Mouse (Mus musculus): Measurements from ENCODE around the gene Zfp318. TPM values are rescaled to one million over a fixed set of nuclear protein-coding genes. Genes with fewer than 3 reads are reported as not detected.

Gene Zfp318
- polyA plus RNA-seq, 1 experiment from 2014 or later = 13.0 TPM

DNA sequence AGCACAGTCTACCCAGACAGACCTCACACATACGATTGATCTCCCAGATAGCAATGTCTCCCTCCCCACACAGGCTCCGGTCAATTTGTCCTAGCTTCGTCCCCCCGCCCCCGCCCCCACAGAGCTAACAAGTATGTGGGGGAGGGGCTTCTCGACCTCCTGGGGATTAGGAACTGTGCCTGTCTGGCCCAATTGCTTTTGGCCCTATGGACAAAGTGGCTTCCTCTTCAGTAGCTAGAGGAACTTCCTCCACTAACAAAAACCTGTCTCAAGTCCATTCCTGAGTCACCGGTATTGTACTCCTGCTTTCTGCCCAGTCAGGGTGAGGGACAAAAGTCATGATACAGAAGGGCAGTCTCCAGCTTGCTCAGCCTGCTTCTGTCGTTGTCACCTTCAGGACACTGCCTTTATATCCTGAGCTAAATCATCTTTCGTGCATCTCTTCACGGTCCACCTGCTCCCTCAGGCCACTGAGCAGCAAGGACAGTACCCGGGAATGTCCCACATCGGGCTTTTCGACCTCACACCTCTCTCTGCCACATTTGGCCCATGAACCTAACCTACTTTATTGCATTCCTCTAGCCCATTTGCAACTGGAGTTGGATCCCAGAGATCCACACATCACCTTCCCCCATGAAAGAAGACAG lies 69.9 kb downstream of the Zfp318 start:
- Histone ChIP-seq H3K36me3 (ENCODE audit: control insufficient read depth, insufficient read depth, low read length) (no peaks in the 10 kb centered on the region), H3K4me3 (ENCODE audit: control insufficient read depth in 1 of 2, insufficient read depth in 1 of 2, low read depth in 1 of 2, low read length in 2 of 2) (no peak overlapping the region), H3K27me3 (ENCODE audit: control insufficient read depth, insufficient read depth, low read length) (peaks cover 46% of the 10 kb centered on the region), H3K27ac (replicated peaks in 1 of 2; ENCODE audit: control insufficient read depth in 1 of 2, insufficient read depth in 1 of 2, low read depth in 2 of 2, low read length in 2 of 2) (no peak overlapping the region), H3K9me3 (ENCODE audit: control insufficient read depth, low read length) (no peaks in the 10 kb centered on the region), H3K9ac (ENCODE audit: low read length) (no peak overlapping the region), H3K4me2 (ENCODE audit: low read length) (peak overlapping the region; percentile 88; the same call in 1 of the 2 replicates), H3K4me1 (ENCODE audit: control insufficient read depth in 2 of 2, insufficient read depth in 2 of 2, low read length in 2 of 2) (peaks cover 20 to 32% of the 10 kb centered on the region in 2 experiments)
- 12% methylated on average over 13 of the region's 13 CpGs for WGBS
- no peak for ATAC-seq (ENCODE audit: insufficient number of reproducible peaks, insufficient read depth, low FRiP score, low read depth)

DNA sequence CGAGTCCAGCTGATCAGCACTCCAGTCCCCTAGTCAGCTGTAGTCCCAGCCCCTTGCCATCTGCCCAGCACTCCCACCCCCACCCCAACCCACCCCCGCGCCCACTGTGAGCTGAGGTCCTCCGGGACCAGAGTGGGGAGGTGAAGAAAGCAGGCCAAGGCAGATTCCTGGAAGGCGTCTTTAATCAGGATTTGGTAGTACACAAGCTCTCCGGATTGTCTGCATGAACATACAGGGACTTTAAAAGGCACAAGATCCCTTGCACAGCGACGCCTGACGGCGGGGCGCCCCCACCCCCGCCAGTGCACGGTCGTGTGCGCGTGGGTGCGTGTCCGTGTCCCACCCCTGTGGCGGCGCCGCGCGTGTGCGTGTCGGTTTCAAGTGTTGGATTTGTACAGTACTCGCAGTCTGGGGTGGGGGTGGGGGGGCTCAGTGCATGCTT lies 70.5 kb downstream of the Zfp318 start:
- Histone ChIP-seq H3K4me2 (ENCODE audit: low read length) (peak overlapping the region; percentile 88), H3K36me3 (ENCODE audit: control insufficient read depth, insufficient read depth, low read length) (no peaks in the 10 kb centered on the region), H3K4me1 (ENCODE audit: control insufficient read depth in 2 of 2, insufficient read depth in 2 of 2, low read length in 2 of 2) (peaks cover 25 to 36% of the 10 kb centered on the region in 2 experiments), H3K27ac (replicated peaks in 1 of 2; ENCODE audit: control insufficient read depth in 1 of 2, insufficient read depth in 1 of 2, low read depth in 2 of 2, low read length in 2 of 2) (no peak overlapping the region), H3K9me3 (ENCODE audit: control insufficient read depth, low read length) (no peaks in the 10 kb centered on the region), H3K4me3 (ENCODE audit: control insufficient read depth in 1 of 2, insufficient read depth in 1 of 2, low read depth in 1 of 2, low read length in 2 of 2) (peak overlapping the region; percentile 31 to 49), H3K9ac (ENCODE audit: low read length) (peak overlapping the region; percentile 64; the same call in 1 of the 2 replicates), H3K27me3 (ENCODE audit: control insufficient read depth, insufficient read depth, low read length) (peaks cover 43% of the 10 kb centered on the region)
- WGBS = 1% methylated on average over 26 of the region's 26 CpGs
- no peak for ATAC-seq (ENCODE audit: insufficient number of reproducible peaks, insufficient read depth, low FRiP score, low read depth)

- Histone ChIP-seq H3K4me1 (ENCODE audit: control insufficient read depth in 2 of 2, insufficient read depth in 2 of 2, low read length in 2 of 2) (peaks cover 30 to 38% of the 10 kb centered on the region in 2 experiments), H3K9ac (ENCODE audit: low read length) (peak overlapping the region; percentile 64), H3K27ac (replicated peaks in 1 of 2; ENCODE audit: control insufficient read depth in 1 of 2, insufficient read depth in 1 of 2, low read depth in 2 of 2, low read length in 2 of 2) (no peak overlapping the region), H3K4me3 (ENCODE audit: control insufficient read depth in 1 of 2, insufficient read depth in 1 of 2, low read depth in 1 of 2, low read length in 2 of 2) (peak overlapping the region; percentile 31 to 49; a peak in 3 of 4 replicates), H3K9me3 (ENCODE audit: control insufficient read depth, low read length) (no peaks in the 10 kb centered on the region), H3K36me3 (ENCODE audit: control insufficient read depth, insufficient read depth, low read length) (no peaks in the 10 kb centered on the region), H3K4me2 (ENCODE audit: low read length) (peak overlapping the region; percentile 88), H3K27me3 (ENCODE audit: control insufficient read depth, insufficient read depth, low read length) (peaks cover 43% of the 10 kb centered on the region)
- 3% methylated on average over 9 of the region's 9 CpGs for WGBS
- no peak for ATAC-seq (ENCODE audit: insufficient number of reproducible peaks, insufficient read depth, low FRiP score, low read depth)
These were observed 71.0 kb downstream of the Zfp318 start for GRCm38 (mm10) chr17:46454539-46454938.

GRCm38 (mm10) chr17:46455110-46455691 lies 71.7 kb downstream of the Zfp318 start:
- peaks cover 32 to 38% of the 10 kb centered on the region in 2 experiments for H3K4me1 ChIP-seq (ENCODE audit: control insufficient read depth in 2 of 2, insufficient read depth in 2 of 2, low read length in 2 of 2)
- H3K27ac ChIP-seq (replicated peaks in 1 of 2; ENCODE audit: control insufficient read depth in 1 of 2, insufficient read depth in 1 of 2, low read depth in 2 of 2, low read length in 2 of 2) = no peak overlapping the region
- ATAC-seq (ENCODE audit: insufficient number of reproducible peaks, insufficient read depth, low FRiP score, low read depth) = no peak
- no peaks in the 10 kb centered on the region for H3K36me3 ChIP-seq (ENCODE audit: control insufficient read depth, insufficient read depth, low read length)
- H3K27me3 ChIP-seq (ENCODE audit: control insufficient read depth, insufficient read depth, low read length) = peaks cover 48% of the 10 kb centered on the region
- H3K9me3 ChIP-seq (ENCODE audit: control insufficient read depth, low read length) = no peaks in the 10 kb centered on the region
- WGBS = 1% methylated on average over 32 of the region's 33 CpGs
- H3K4me2 ChIP-seq (ENCODE audit: low read length) = peak overlapping the region; percentile 88
- peak overlapping the region; percentile 64 for H3K9ac ChIP-seq (ENCODE audit: low read length)
- H3K4me3 ChIP-seq (ENCODE audit: control insufficient read depth in 1 of 2, insufficient read depth in 1 of 2, low read depth in 1 of 2, low read length in 2 of 2) = peak overlapping the region; percentile 40 to 49

- Histone ChIP-seq H3K27me3 (ENCODE audit: control insufficient read depth, insufficient read depth, low read length) (peaks cover 53% of the 10 kb centered on the region), H3K9me3 (ENCODE audit: control insufficient read depth, low read length) (no peaks in the 10 kb centered on the region), H3K4me1 (ENCODE audit: control insufficient read depth in 2 of 2, insufficient read depth in 2 of 2, low read length in 2 of 2) (peaks cover 45 to 56% of the 10 kb centered on the region in 2 experiments), H3K27ac (replicated peaks in 1 of 2; ENCODE audit: control insufficient read depth in 1 of 2, insufficient read depth in 1 of 2, low read depth in 2 of 2, low read length in 2 of 2) (peak overlapping the region; percentile 11 to 66), H3K9ac (ENCODE audit: low read length) (no peak overlapping the region), H3K4me2 (ENCODE audit: low read length) (peak overlapping the region; percentile 34), H3K36me3 (ENCODE audit: control insufficient read depth, insufficient read depth, low read length) (no peaks in the 10 kb centered on the region), H3K4me3 (ENCODE audit: control insufficient read depth in 1 of 2, insufficient read depth in 1 of 2, low read depth in 1 of 2, low read length in 2 of 2) (no peak overlapping the region)
- 14% methylated on average over 10 of the region's 10 CpGs for WGBS
- no peak for ATAC-seq (ENCODE audit: insufficient number of reproducible peaks, insufficient read depth, low FRiP score, low read depth)
These were observed 74.3 kb downstream of the Zfp318 start for GRCm38 (mm10) chr17:46457791-46458190.

- peaks cover 48% of the 10 kb centered on the region for H3K27me3 ChIP-seq (ENCODE audit: control insufficient read depth, insufficient read depth, low read length)
- peak; percentile 40 for ATAC-seq (ENCODE audit: insufficient number of reproducible peaks, insufficient read depth, low FRiP score, low read depth)
- H3K9ac ChIP-seq (ENCODE audit: low read length) = no peak overlapping the region
- no peaks in the 10 kb centered on the region for H3K9me3 ChIP-seq (ENCODE audit: control insufficient read depth, low read length)
- H3K36me3 ChIP-seq (ENCODE audit: control insufficient read depth, insufficient read depth, low read length) = no peaks in the 10 kb centered on the region
- peaks cover 43 to 56% of the 10 kb centered on the region in 2 experiments for H3K4me1 ChIP-seq (ENCODE audit: control insufficient read depth in 2 of 2, insufficient read depth in 2 of 2, low read length in 2 of 2)
- no peak overlapping the region for H3K4me3 ChIP-seq (ENCODE audit: control insufficient read depth in 1 of 2, insufficient read depth in 1 of 2, low read depth in 1 of 2, low read length in 2 of 2)
- 9% methylated on average over 3 of the region's 3 CpGs for WGBS
- H3K27ac ChIP-seq (replicated peaks in 1 of 2; ENCODE audit: control insufficient read depth in 1 of 2, insufficient read depth in 1 of 2, low read depth in 2 of 2, low read length in 2 of 2) = peak overlapping the region; percentile 50 to 66
- H3K4me2 ChIP-seq (ENCODE audit: low read length) = peak overlapping the region; percentile 34
These were observed 74.9 kb downstream of the Zfp318 start for GRCm38 (mm10) chr17:46458439-46458838.

GRCm38 (mm10) chr17:46460673-46461072 lies 77.1 kb downstream of the Zfp318 start:
- H3K9me3 ChIP-seq (ENCODE audit: control insufficient read depth, low read length) = no peaks in the 10 kb centered on the region
- 0% methylated on average over 31 of the region's 32 CpGs for WGBS
- peak overlapping the region; percentile 32 to 43 for H3K4me3 ChIP-seq (ENCODE audit: control insufficient read depth in 1 of 2, insufficient read depth in 1 of 2, low read depth in 1 of 2, low read length in 2 of 2)
- peaks cover 31 to 38% of the 10 kb centered on the region in 2 experiments for H3K4me1 ChIP-seq (ENCODE audit: control insufficient read depth in 2 of 2, insufficient read depth in 2 of 2, low read length in 2 of 2)
- ATAC-seq (ENCODE audit: insufficient number of reproducible peaks, insufficient read depth, low FRiP score, low read depth) = no peak
- H3K27ac ChIP-seq (replicated peaks in 1 of 2; ENCODE audit: control insufficient read depth in 1 of 2, insufficient read depth in 1 of 2, low read depth in 2 of 2, low read length in 2 of 2) = no peak overlapping the region
- no peaks in the 10 kb centered on the region for H3K36me3 ChIP-seq (ENCODE audit: control insufficient read depth, insufficient read depth, low read length)
- peak overlapping the region; percentile 68 for H3K9ac ChIP-seq (ENCODE audit: low read length)
- H3K27me3 ChIP-seq (ENCODE audit: control insufficient read depth, insufficient read depth, low read length) = peaks cover 42% of the 10 kb centered on the region
- H3K4me2 ChIP-seq (ENCODE audit: low read length) = peak overlapping the region; percentile 85
